Mouse (Mus musculus) yolk sac, embryonic 10.5 days (tissue): ENCODE measurements around the gene Tceal3.
"Not testable (repeated sequence)": the region's sequence is repeated elsewhere in the genome, so short reads cannot be mapped to it uniquely, and the experiment has no call there.

Experiments used
- DNase-seq: peaks from one replicate; pipeline ENCODE4 v3.0.0-alpha.2; 2017; ENCODE audit warnings: low spot score

Tceal3 gene

DNA sequence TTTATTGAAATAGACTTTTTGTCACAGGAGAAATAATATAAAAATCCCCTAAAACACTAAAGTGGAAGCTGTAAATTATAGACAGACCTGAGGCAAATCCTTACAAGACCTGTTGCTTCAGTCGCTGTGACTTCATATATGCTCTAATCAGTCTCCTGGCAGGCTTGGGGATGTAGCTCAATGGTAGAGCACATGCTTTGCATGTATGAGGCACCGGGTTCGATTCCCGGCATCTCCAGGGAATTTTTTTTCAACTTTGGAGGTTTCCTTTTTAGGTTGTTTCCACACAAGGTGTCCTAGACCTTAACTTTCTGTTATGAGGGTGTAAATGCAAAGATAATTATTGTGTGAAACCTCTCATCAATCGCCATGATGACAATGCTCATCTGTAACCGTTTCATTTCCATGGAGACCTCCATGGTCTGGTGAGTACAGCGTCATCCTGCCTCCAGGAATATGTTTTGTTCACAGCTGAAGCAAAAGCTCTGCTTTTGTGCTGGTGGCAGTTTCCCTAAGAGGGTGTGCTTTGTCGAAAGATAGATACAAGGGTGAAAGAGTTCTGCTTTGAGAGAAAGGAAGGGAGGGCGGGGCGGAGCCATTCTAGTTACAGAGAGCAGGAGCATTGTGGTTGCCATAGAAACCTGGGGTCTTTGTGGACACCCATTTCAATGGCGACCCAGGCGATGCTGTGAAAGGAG, at the start of gene Tceal3:
Tceal3 (plus strand) TSS at position 644 of the 698 bp plus-strand sequence.
- DNase-seq, result no peak

- DNase-seq, result not testable (repeated sequence)
These were observed 46.7 kb upstream of the Tceal3 start, which contains the start of gene Kir3dl2 for GRCm38 (mm10) chrX:136543956-136544355. TSS of gene Kir3dl2 (minus strand) at chrX:136544056.

GRCm38 (mm10) chrX:136569094-136569493, 21.5 kb upstream of the Tceal3 start:
- not testable (repeated sequence) for DNase-seq

DNA sequence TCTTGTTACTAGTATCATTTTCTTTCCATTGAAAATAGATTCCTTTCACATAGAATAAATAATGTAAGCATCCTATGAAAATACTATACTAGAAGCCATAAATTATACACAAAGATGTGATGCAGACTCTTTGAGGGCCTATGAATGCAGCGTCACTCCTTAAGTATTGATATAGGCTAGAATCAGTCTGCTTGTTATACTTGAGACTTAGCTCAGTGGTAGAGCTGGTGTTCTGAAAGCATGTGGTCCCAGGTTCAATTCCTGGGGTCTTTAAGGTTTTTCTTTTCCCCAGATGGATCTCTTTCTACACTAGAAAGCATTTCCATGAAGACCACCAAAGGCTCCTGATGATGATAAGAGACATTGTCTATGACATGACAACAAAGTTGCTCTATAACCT, 6.0 kb upstream of the Tceal3 start:
- DNase-seq, result no peak

GRCm38 (mm10) chrX:136590897-136591257, 235 bp downstream of the Tceal3 start:
- no peak for DNase-seq

GRCm38 (mm10) chrX:136599416-136599815, 8.8 kb downstream of the Tceal3 start:
- no peak for DNase-seq

- DNase-seq, result no peak
These were observed 16.3 kb downstream of the Tceal3 start for GRCm38 (mm10) chrX:136606951-136607350.

- no peak for DNase-seq
These were observed 16.8 kb downstream of the Tceal3 start for GRCm38 (mm10) chrX:136607395-136607794.

DNA sequence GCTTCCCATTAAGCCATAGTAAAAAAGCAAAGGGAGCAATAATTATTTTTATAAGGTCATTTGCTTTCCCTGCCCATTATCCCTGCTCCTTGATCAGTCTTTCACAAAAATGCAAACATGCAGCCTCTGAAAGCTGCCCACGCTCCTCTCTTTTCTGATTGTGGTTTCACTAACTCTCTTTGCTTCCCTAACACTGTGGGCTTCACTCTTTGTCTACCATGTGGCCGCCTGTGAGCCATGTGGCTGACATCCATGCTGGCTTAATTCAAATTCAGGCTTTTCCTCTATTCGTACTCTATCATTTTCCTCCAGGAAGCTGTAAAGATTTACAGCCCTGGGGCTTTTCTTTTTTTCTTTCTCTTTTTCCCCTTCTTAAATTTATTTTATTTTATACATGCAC, 20.7 kb downstream of the Tceal3 start:
- no peak for DNase-seq

GRCm38 (mm10) chrX:136615889-136616288, 25.2 kb downstream of the Tceal3 start:
- not testable (repeated sequence) for DNase-seq

GRCm38 (mm10) chrX:136624905-136625569, 34.4 kb downstream of the Tceal3 start:
- DNase-seq, result no peak

DNA sequence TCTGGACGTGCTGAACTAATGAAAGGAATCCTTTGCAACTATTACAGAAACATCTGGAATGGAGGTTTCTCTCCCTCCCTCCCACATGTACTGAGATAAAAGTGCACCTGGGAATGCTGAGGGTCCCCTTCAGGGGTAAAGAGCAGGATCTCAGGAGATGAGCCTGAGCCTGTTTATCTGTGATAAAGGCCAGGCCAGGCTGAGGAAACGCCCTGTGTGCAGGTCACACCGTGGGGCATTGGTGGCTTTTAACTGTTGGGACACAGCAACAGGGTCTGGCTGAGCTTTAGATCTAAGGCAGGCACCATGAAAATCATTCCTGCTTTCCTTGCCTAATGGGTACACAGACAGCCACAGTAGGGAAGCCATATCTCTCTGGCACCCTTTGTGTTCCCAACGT, 35.3 kb downstream of the Tceal3 start:
- no peak for DNase-seq

- DNase-seq, result no peak
These were observed 44.5 kb downstream of the Tceal3 start for GRCm38 (mm10) chrX:136635116-136635515.

- DNase-seq, result no peak
These were observed 49.1 kb downstream of the Tceal3 start for GRCm38 (mm10) chrX:136639754-136640153.

DNA sequence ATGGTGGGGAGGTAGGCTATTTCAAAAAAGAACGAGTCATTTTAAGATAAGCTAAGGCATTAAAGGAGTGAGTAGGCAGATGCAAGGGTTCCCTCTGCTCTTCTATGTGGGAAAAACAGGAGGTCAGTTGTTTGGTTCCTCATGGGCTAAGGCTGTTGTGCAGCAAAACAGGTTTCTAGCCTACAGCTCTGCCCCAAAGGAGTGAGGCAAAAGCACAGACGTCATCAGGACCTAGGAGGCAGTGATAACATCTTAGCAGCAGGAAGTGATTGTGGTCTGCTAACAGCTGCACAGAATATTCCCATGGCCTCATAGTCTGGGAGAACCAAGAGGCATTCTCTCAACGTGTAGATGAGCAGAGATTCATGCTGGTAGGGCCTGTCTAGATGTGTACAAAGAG, 55.2 kb downstream of the Tceal3 start:
- DNase-seq, result not testable (repeated sequence)

DNA sequence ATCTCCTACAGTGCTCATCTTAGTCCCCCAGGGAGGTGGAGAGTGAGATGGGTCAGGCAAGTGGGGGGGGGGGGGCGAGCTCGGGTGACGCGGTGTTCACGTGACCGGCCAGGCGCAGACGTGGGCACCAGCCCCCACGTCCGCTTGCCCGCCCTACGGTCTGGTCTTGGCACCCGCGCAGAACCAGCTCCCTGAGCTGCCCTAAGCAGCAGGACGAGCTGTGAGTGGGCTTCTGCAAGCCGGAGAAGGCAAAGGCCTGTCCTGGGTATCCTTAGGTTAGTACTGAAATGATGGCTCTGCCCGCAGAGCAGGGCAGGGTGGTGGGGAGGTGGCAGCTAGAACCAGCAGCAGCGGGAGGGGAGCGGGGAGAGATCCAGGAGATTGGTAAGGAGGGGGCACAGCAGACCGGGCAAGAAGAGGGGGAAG, 75.7 kb downstream of the Tceal3 start:
- DNase-seq, result no peak

DNA sequence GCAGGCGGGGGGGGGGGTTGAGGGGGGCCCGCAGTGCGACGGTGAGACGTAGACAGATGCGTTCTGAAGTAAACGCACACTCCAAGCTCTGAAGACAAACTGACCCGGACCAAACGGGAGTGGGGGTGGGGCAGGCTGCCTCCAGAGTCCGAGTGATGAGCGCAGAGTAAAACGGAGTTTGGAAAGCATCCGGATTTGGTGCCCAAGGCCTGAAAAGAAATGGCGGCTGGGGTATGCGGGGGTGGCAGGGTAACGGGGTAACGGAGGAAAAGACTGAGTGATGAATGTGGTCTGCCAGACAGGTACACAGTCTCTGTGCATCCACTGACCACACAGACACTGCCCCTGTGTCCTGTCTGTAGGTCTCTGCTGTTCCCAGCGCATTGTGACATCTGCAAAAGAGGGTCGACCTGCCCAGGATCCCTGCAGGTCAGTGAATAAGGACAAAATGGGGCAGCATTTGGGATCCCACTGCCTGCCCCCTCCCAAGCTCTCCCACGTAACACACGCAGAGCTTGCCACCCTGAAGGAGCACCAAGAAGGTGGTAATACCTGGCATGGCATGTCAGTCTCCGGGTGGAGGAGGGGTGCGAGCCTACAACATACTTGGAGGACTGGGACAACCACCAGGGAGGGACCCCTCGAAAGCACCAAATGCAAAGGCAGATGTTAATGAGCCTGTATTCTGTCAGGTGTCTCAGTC, 76.3 kb downstream of the Tceal3 start:
- DNase-seq, result peak; percentile 1

DNA sequence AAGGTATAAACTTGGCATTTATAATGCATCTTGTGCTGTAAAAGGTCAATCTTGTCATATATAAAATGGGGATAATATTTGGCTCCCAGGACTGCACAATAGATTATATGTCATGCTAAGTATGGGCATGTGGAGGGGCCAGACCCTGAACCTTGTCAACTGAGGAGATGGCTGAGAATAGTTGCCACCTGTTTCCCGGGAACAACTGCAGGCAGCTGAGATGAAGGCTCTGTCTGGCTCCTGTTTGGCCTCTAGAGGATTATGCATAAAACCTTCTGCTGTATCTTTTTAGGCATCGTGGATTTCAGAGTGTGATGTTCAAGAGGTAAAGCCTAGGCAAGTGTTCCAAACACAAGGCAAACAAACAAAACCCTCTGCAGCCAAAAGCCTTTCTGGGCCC, 78.2 kb downstream of the Tceal3 start:
- no peak for DNase-seq

GRCm38 (mm10) chrX:136680989-136681388, 90.3 kb downstream of the Tceal3 start:
- no peak for DNase-seq

GRCm38 (mm10) chrX:136691606-136692293, 101.1 kb downstream of the Tceal3 start:
- not testable (repeated sequence) for DNase-seq

GRCm38 (mm10) chrX:136692294-136692675, 101.6 kb downstream of the Tceal3 start:
- no peak for DNase-seq

DNA sequence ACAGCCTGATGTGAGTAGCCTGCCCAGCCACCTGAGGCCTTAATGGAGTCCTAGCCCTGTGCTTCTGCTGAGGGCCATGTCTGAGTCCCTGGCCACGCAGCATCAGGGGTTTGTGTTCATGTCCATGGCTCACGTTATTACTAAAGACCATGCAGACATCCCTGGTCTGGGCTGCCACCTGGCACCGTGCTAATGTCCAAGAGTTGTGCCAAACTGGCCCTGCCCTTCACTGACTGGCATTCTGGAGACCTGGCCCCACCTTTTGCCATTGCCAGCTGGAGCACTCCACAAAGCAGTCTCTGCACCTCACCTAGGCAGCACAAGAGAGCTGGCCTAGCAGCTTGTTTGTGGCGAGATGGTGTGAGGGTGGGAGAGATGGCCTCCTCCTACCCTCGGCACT, 102.6 kb downstream of the Tceal3 start:
- no peak for DNase-seq
